Mouse (Mus musculus) heart, embryonic 11.5 days (tissue): ENCODE measurements around the gene Lman1l. TPM values are rescaled to one million over a fixed set of nuclear protein-coding genes. Genes with fewer than 3 reads are reported as not detected.

Experiments used
- ATAC-seq: fragments of 200-750 bp; cut with Nextera tagmentation; replicated peaks from 2 replicates; pipeline ENCODE4 v1.8.0; 2017; ENCODE audit warnings: moderate library complexity; ENCODE audit not compliant: insufficient number of reproducible peaks, low FRiP score, low TSS enrichment
- H3K27ac ChIP-seq: fragments of 300-500 bp; sonication (generic); 2 replicates; pipeline ENCODE4 v1.5.1; 2014; ENCODE audit warnings: mild to moderate bottlenecking, low read depth, low read length
- H3K27me3 ChIP-seq: fragments of 300-500 bp; sonication (generic); 2 replicates; pipeline ENCODE4 v1.6.1; 2014; ENCODE audit warnings: mild to moderate bottlenecking, low read length, mixed read lengths; ENCODE audit not compliant: control insufficient read depth, insufficient read depth
- H3K36me3 ChIP-seq: fragments of 300-500 bp; sonication (generic); 2 replicates; pipeline ENCODE4 v1.6.1; 2014; ENCODE audit warnings: mild to moderate bottlenecking, low read length, moderate library complexity, mixed read lengths; ENCODE audit not compliant: control insufficient read depth, insufficient read depth
- H3K4me1 ChIP-seq: fragments of 300-500 bp; sonication (generic); 2 replicates; pipeline ENCODE4 v1.6.1; 2014; ENCODE audit warnings: low read length; ENCODE audit not compliant: control insufficient read depth, insufficient read depth
- H3K4me2 ChIP-seq: fragments of 300-500 bp; sonication (generic); 2 replicates; pipeline ENCODE4 v1.6.1; 2014; ENCODE audit warnings: mild to moderate bottlenecking, moderate library complexity
- H3K4me3 ChIP-seq: fragments of 300-500 bp; sonication (generic); 2 replicates; pipeline ENCODE4 v1.5.1; 2014; ENCODE audit warnings: low read depth, low read length
- H3K9ac ChIP-seq: fragments of 300-500 bp; sonication (generic); 2 replicates; pipeline ENCODE4 v1.6.1; 2014; ENCODE audit warnings: mild to moderate bottlenecking, low read depth, low read length, moderate library complexity
- H3K9me3 ChIP-seq: fragments of 300-500 bp; sonication (generic); replicated peaks from 2 replicates; pipeline ENCODE4 v1.6.1; 2016; ENCODE audit warnings: low read length; ENCODE audit not compliant: control insufficient read depth
- WGBS: fragments of 180-500 bp; shearing (Covaris S2); extraction: QIAGEN DNeasy Blood & Tissue Kit; methylation state at CpG from one replicate; pipeline ENCODE4 v1.1.7; 2014; ENCODE audit not compliant: insufficient replicate concordance; 5-methylcytosine and 5-hydroxymethylcytosine counted together
- polyA plus RNA-seq: library from polyadenylated mRNA; unstranded; fragments of >200 nt; fragmentation: Nextera tagmentation; extraction: Ambion mirVana; gene quantifications from 2 replicates; pipeline ENCODE4 v1.2.1, GENCODE M21; 2014

Gene Lman1l
- polyA plus RNA-seq, 1 experiment from 2014 or later = not detected

DNA sequence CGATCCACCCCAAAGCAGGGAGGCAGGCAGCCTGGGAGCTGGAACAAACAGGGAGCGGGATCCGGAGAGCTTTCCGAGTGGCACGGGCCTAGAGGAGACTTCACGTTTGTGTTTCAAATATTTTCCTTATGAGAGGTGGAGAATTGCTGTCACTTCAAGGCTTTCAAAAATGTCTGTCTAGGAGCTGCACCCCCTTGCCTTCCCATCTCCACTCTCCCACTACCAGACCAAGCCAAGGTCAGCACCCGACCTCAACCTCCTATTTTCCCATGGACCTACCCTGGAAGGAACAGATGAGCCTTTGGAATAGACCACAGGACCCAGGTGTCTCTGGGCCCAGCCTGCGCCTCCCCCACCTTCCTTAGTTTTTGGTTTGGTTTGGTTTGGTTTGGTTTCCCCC is 23.3 kb downstream of the Lman1l start:
- WGBS = 71% methylated on average over 8 of the region's 8 CpGs
- Histone ChIP-seq H3K36me3 (peaks cover 2% of the 10 kb centered on the region; the same call in 1 of the 2 replicates), H3K27me3 (no peaks in the 10 kb centered on the region), H3K4me1 (peaks cover 49% of the 10 kb centered on the region), H3K9ac (no peak overlapping the region), H3K4me2 (no peak overlapping the region), H3K4me3 (no peak overlapping the region), H3K9me3 (no peaks in the 10 kb centered on the region), H3K27ac (no peak overlapping the region)
- ATAC-seq = no peak

GRCm38 (mm10) chr9:57594174-57594509 is 26.4 kb downstream of the Lman1l start:
- H3K4me3 ChIP-seq = no peak overlapping the region
- H3K27ac ChIP-seq = no peak overlapping the region
- H3K36me3 ChIP-seq = peaks cover 2% of the 10 kb centered on the region
- no peaks in the 10 kb centered on the region for H3K27me3 ChIP-seq
- H3K9ac ChIP-seq = no peak overlapping the region
- peaks cover 28% of the 10 kb centered on the region for H3K4me1 ChIP-seq
- no peaks in the 10 kb centered on the region for H3K9me3 ChIP-seq
- ATAC-seq = no peak
- 38% methylated on average over 9 of the region's 9 CpGs for WGBS
- H3K4me2 ChIP-seq = no peak overlapping the region

- Histone ChIP-seq H3K4me3 (no peak overlapping the region), H3K4me2 (no peak overlapping the region), H3K27me3 (no peaks in the 10 kb centered on the region), H3K9ac (no peak overlapping the region), H3K9me3 (no peaks in the 10 kb centered on the region), H3K27ac (no peak overlapping the region), H3K36me3 (peaks cover 2% of the 10 kb centered on the region), H3K4me1 (peaks cover 29% of the 10 kb centered on the region)
- 48% methylated on average over 12 of the region's 12 CpGs for WGBS
- no peak for ATAC-seq
Measured at GRCm38 (mm10) chr9:57593454-57594173, 27.0 kb downstream of the Lman1l start.

DNA sequence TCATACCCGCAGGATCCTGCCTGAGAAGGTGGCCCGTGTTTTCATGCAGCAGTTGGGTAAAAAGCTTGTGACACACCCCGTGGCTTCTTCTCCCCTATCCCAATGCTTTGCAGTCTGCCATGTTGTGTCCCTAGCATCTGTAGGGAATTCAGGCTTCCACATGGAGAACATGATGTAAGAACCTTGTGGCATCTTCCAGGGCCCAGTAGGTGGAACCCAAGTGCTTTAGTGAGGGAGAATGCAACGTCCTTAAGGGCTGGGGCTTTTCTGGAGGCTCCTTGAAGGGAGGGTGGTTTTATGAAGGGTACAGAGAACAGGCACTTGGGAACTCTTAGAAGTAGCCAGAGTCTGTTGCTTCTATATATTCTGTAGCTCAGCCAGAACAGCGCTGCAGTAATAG is 29.8 kb downstream of the Lman1l start:
- H3K4me1 ChIP-seq = peaks cover 22% of the 10 kb centered on the region; the same call in 1 of the 2 replicates
- ATAC-seq = no peak
- no peaks in the 10 kb centered on the region for H3K9me3 ChIP-seq
- peaks cover 2% of the 10 kb centered on the region for H3K36me3 ChIP-seq
- H3K9ac ChIP-seq = no peak overlapping the region
- 36% methylated on average over 5 of the region's 5 CpGs for WGBS
- no peak overlapping the region for H3K27ac ChIP-seq
- no peaks in the 10 kb centered on the region for H3K27me3 ChIP-seq
- H3K4me2 ChIP-seq = peak overlapping the region; percentile 74; the same call in 1 of the 2 replicates
- no peak overlapping the region; the same call in 1 of the 2 replicates for H3K4me3 ChIP-seq

GRCm38 (mm10) chr9:57589224-57590126 is 31.1 kb downstream of the Lman1l start, which contains the start of gene Ulk3:
TSS of gene Ulk3 (plus strand) at chr9:57589452.
- H3K4me3 ChIP-seq = peak within 1 kb of the TSS; percentile 63
- H3K27me3 ChIP-seq = no peaks in the 10 kb centered on the region
- peaks cover 2% of the 10 kb centered on the region for H3K36me3 ChIP-seq
- peak within 1 kb of the TSS; percentile 80 for H3K9ac ChIP-seq
- no peaks in the 10 kb centered on the region for H3K9me3 ChIP-seq
- ATAC-seq = peak; percentile 80
- WGBS = under 1% methylated on average over 57 of the region's 58 CpGs
- peak within 1 kb of the TSS; percentile 74 for H3K4me2 ChIP-seq
- peak within 1 kb of the TSS; percentile 70 for H3K27ac ChIP-seq
- peaks cover 21% of the 10 kb centered on the region; the same call in 1 of the 2 replicates for H3K4me1 ChIP-seq

GRCm38 (mm10) chr9:57584991-57585390 is 35.6 kb downstream of the Lman1l start:
- no peaks in the 10 kb centered on the region for H3K27me3 ChIP-seq
- no peaks in the 10 kb centered on the region for H3K9me3 ChIP-seq
- no peak for ATAC-seq
- H3K9ac ChIP-seq = no peak overlapping the region
- peaks cover 8% of the 10 kb centered on the region; the same call in 1 of the 2 replicates for H3K4me1 ChIP-seq
- 84% methylated on average over 3 of the region's 3 CpGs for WGBS
- no peak overlapping the region for H3K4me3 ChIP-seq
- peaks cover 14% of the 10 kb centered on the region for H3K36me3 ChIP-seq
- no peak overlapping the region for H3K4me2 ChIP-seq
- no peak overlapping the region for H3K27ac ChIP-seq

DNA sequence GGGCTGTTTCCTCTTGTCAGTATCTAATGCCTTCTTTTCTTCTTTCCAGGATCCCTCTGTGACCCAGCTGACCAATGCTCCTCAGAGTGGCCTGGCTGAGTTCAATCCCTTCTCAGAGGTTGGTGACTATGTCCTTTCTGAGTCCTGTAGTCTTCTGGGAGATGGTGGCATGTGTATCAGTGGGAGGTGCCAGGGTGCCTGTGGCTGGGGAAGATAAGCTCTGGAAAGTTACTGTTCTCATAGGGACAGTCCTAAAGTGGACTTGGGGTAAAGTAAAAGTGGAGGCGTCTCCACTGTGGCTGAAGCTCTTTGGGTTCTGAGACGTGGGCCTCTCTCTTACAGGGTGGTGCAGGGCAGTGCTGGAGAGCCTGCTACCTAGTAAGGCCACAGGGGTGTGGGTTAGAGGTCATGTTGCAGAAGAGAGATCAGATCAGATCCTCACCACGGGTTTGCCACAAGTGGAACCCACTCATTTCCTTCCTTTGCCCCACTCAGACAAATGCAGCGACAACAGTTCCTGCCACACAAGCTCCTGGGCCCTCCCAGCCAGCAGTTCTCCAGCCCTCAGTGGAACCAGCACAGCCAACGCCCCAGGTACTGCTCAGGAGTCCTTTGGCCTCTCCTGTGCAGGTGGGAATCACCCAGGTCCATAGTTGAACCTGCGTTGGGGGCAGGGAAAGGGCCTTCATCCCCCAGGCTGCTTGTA is 43.3 kb downstream of the Lman1l start:
- WGBS = 75% methylated on average over 6 of the region's 6 CpGs
- Histone ChIP-seq H3K4me3 (no peak overlapping the region), H3K36me3 (peaks cover 13% of the 10 kb centered on the region), H3K27ac (no peak overlapping the region), H3K4me1 (peaks cover 3% of the 10 kb centered on the region; the same call in 1 of the 2 replicates), H3K4me2 (no peak overlapping the region), H3K27me3 (no peaks in the 10 kb centered on the region), H3K9me3 (no peaks in the 10 kb centered on the region), H3K9ac (0 out of 2 replicates have a peak overlapping the region, but pooled peaks have one; percentile 28)
- ATAC-seq = no peak

DNA sequence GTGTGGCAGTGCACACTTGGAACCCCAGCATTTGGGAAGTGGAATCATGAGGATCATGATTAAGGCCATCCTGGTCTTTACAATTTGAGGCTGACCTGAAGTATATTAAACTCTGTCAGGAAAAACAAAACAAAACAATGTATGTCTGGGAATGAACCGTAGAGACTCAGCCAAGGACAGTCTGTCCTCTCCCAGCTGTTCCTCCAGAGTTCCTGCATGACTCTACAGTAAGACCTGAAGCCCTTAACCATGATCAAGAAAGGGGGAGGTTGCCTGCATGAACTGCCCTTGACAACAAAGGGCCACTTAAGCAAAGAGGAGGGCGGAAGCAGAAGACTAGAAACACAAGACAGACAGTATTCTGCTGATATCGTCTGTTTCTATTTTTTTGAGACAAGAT is 45.0 kb downstream of the Lman1l start:
- Histone ChIP-seq H3K4me3 (no peak overlapping the region), H3K36me3 (peaks cover 10% of the 10 kb centered on the region), H3K4me1 (peaks cover 3% of the 10 kb centered on the region; the same call in 1 of the 2 replicates), H3K4me2 (no peak overlapping the region), H3K27ac (no peak overlapping the region), H3K27me3 (no peaks in the 10 kb centered on the region), H3K9ac (no peak overlapping the region), H3K9me3 (no peaks in the 10 kb centered on the region)
- WGBS = 77% methylated on average over 3 of the region's 3 CpGs
- ATAC-seq = no peak
